Mouse (Mus musculus): ENCODE data around the gene 9230112D13Rik. TPM values are rescaled to one million over a fixed set of nuclear protein-coding genes. Genes with fewer than 3 reads are reported as not detected.

9230112D13Rik gene
- polyA plus RNA-seq, 1 experiment from 2014 or later: not detected

- Histone ChIP-seq H3K27ac (ENCODE audit: low read depth, low read length) (peak overlapping the region; percentile 50; the same call in 1 of the 2 replicates), H3K36me3 (ENCODE audit: control insufficient read depth, insufficient read depth, low read length) (no peaks in the 10 kb centered on the region), H3K4me1 (ENCODE audit: control insufficient read depth, insufficient read depth, low read length) (peaks cover 3% of the 10 kb centered on the region), H3K27me3 (ENCODE audit: control insufficient read depth, insufficient read depth, low read length) (no peaks in the 10 kb centered on the region), H3K4me3 (ENCODE audit: low read depth, low read length) (peak overlapping the region; percentile 78), H3K9ac (ENCODE audit: low read length) (peak overlapping the region; percentile 90), H3K4me2 (ENCODE audit: low read depth) (peak overlapping the region; percentile 56), H3K9me3 (ENCODE audit: control insufficient read depth, low read length) (no peaks in the 10 kb centered on the region)
- DNase-seq (ENCODE audit: low spot score): peak; percentile 93
- under 1% methylated on average over 53 of the region's 55 CpGs for WGBS
- peak; percentile 97 for ATAC-seq (ENCODE audit: insufficient read depth, low FRiP score, low TSS enrichment)
These were observed 26.5 kb upstream of the 9230112D13Rik start for GRCm38 (mm10) chr14:34549004-34549671.

GRCm38 (mm10) chr14:34548391-34549001 lies 25.9 kb upstream of the 9230112D13Rik start:
- no peaks in the 10 kb centered on the region for H3K27me3 ChIP-seq (ENCODE audit: control insufficient read depth, insufficient read depth, low read length)
- peak overlapping the region; percentile 78 for H3K4me3 ChIP-seq (ENCODE audit: low read depth, low read length)
- DNase-seq (ENCODE audit: low spot score) (peak; percentile 78), ATAC-seq (ENCODE audit: insufficient read depth, low FRiP score, low TSS enrichment) (peak; percentile 58)
- H3K36me3 ChIP-seq (ENCODE audit: control insufficient read depth, insufficient read depth, low read length): no peaks in the 10 kb centered on the region
- H3K4me1 ChIP-seq (ENCODE audit: control insufficient read depth, insufficient read depth, low read length): peaks cover 3% of the 10 kb centered on the region
- H3K9ac ChIP-seq (ENCODE audit: low read length): peak overlapping the region; percentile 90
- no peak overlapping the region for H3K27ac ChIP-seq (ENCODE audit: low read depth, low read length)
- WGBS: under 1% methylated on average over 26 of the region's 27 CpGs
- H3K9me3 ChIP-seq (ENCODE audit: control insufficient read depth, low read length): no peaks in the 10 kb centered on the region
- peak overlapping the region; percentile 56 for H3K4me2 ChIP-seq (ENCODE audit: low read depth)

DNA sequence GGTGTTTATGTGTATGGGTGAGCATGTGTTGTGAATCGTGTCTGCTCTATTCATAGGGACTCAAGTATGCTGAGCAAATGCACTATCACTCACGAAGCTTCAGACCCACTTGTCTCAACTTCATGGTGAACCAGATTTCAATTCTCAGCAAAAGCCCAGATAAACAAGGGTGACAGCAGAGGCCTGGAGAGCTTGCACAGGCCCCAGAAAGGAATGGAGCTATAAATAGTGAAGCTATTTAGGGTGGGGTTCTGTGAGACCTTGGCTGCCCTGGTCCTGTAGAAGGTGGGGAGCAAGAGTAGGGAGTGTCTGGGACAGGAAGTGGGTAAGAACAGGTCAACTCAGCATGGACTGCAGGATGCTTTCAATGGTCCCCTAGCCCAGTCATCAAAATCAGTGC lies 21.9 kb upstream of the 9230112D13Rik start:
- WGBS: 93% methylated on average over 2 of the region's 2 CpGs
- H3K27me3 ChIP-seq (ENCODE audit: control insufficient read depth, insufficient read depth, low read length): no peaks in the 10 kb centered on the region
- H3K9me3 ChIP-seq (ENCODE audit: control insufficient read depth, low read length): no peaks in the 10 kb centered on the region; the same call in 1 of the 2 replicates
- no peak overlapping the region for H3K9ac ChIP-seq (ENCODE audit: low read length)
- H3K4me1 ChIP-seq (ENCODE audit: control insufficient read depth, insufficient read depth, low read length): peaks cover 3% of the 10 kb centered on the region
- H3K36me3 ChIP-seq (ENCODE audit: control insufficient read depth, insufficient read depth, low read length): no peaks in the 10 kb centered on the region
- no peak for DNase-seq (ENCODE audit: low spot score)
- H3K4me2 ChIP-seq (ENCODE audit: low read depth): no peak overlapping the region
- no peak overlapping the region for H3K4me3 ChIP-seq (ENCODE audit: low read depth, low read length)
- no peak for ATAC-seq (ENCODE audit: insufficient read depth, low FRiP score, low TSS enrichment)
- no peak overlapping the region for H3K27ac ChIP-seq (ENCODE audit: low read depth, low read length)

- DNase-seq (ENCODE audit: low spot score) (no peak), ATAC-seq (ENCODE audit: insufficient read depth, low FRiP score, low TSS enrichment) (no peak)
- Histone ChIP-seq H3K36me3 (ENCODE audit: control insufficient read depth, insufficient read depth, low read length) (no peaks in the 10 kb centered on the region), H3K4me2 (ENCODE audit: low read depth) (no peak overlapping the region), H3K27ac (ENCODE audit: low read depth, low read length) (no peak overlapping the region), H3K27me3 (ENCODE audit: control insufficient read depth, insufficient read depth, low read length) (no peaks in the 10 kb centered on the region), H3K4me3 (ENCODE audit: low read depth, low read length) (no peak overlapping the region), H3K4me1 (ENCODE audit: control insufficient read depth, insufficient read depth, low read length) (peaks cover 3% of the 10 kb centered on the region), H3K9ac (ENCODE audit: low read length) (no peak overlapping the region), H3K9me3 (ENCODE audit: control insufficient read depth, low read length) (no peaks in the 10 kb centered on the region; the same call in 1 of the 2 replicates)
- WGBS: 85% methylated on average over 6 of the region's 6 CpGs
These were observed 21.4 kb upstream of the 9230112D13Rik start for GRCm38 (mm10) chr14:34544001-34544400.

- Histone ChIP-seq H3K27me3 (ENCODE audit: control insufficient read depth, insufficient read depth, low read length) (no peaks in the 10 kb centered on the region), H3K9ac (ENCODE audit: low read length) (no peak overlapping the region), H3K9me3 (ENCODE audit: control insufficient read depth, low read length) (no peaks in the 10 kb centered on the region; the same call in 1 of the 2 replicates), H3K36me3 (ENCODE audit: control insufficient read depth, insufficient read depth, low read length) (no peaks in the 10 kb centered on the region), H3K4me1 (ENCODE audit: control insufficient read depth, insufficient read depth, low read length) (peaks cover 3% of the 10 kb centered on the region), H3K4me3 (ENCODE audit: low read depth, low read length) (no peak overlapping the region), H3K27ac (ENCODE audit: low read depth, low read length) (no peak overlapping the region), H3K4me2 (ENCODE audit: low read depth) (no peak overlapping the region)
- 85% methylated on average over 6 of the region's 6 CpGs for WGBS
- ATAC-seq (ENCODE audit: insufficient read depth, low FRiP score, low TSS enrichment) (no peak), DNase-seq (ENCODE audit: low spot score) (no peak)
These were observed 21.0 kb upstream of the 9230112D13Rik start for GRCm38 (mm10) chr14:34543596-34543995.

- H3K36me3 ChIP-seq (ENCODE audit: control insufficient read depth, insufficient read depth, low read length): no peaks in the 10 kb centered on the region
- H3K4me1 ChIP-seq (ENCODE audit: control insufficient read depth, insufficient read depth, low read length): no peaks in the 10 kb centered on the region
- ATAC-seq (ENCODE audit: insufficient read depth, low FRiP score, low TSS enrichment) (no peak), DNase-seq (ENCODE audit: low spot score) (no peak)
- 86% methylated on average over 5 of the region's 5 CpGs for WGBS
- no peak overlapping the region for H3K27ac ChIP-seq (ENCODE audit: low read depth, low read length)
- H3K4me3 ChIP-seq (ENCODE audit: low read depth, low read length): no peak overlapping the region
- no peaks in the 10 kb centered on the region; the same call in 1 of the 2 replicates for H3K9me3 ChIP-seq (ENCODE audit: control insufficient read depth, low read length)
- no peak overlapping the region for H3K9ac ChIP-seq (ENCODE audit: low read length)
- no peak overlapping the region for H3K4me2 ChIP-seq (ENCODE audit: low read depth)
- no peaks in the 10 kb centered on the region for H3K27me3 ChIP-seq (ENCODE audit: control insufficient read depth, insufficient read depth, low read length)
These were observed 19.3 kb upstream of the 9230112D13Rik start for GRCm38 (mm10) chr14:34541896-34542295.

DNA sequence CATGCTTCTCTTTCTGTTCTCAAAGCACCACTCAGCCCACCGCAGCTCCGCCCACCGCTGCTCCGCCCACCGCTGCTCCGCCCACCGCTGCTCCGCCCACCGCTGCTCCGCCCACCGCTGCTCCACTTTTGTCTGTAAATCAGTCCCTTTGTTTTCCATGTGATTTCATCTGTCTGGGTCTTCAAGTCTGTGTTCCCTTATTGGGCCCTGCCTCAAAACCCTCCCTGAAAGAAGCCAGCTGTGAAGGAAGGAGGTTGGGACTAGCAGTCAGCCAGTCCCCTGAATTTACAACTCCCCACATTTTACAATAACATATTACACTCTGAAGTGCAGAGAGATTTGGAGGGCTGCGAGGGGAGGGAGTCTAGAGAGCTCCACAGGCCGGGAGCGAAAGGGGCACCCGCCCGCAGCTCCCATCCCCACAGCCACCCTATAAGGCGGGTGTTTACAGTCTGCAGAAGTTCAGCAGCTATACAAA lies 18.1 kb upstream of the 9230112D13Rik start:
- no peaks in the 10 kb centered on the region for H3K27me3 ChIP-seq (ENCODE audit: control insufficient read depth, insufficient read depth, low read length)
- 0 out of 2 replicates have a peak, but pooled peaks have one; percentile 41 for ATAC-seq (ENCODE audit: insufficient read depth, low FRiP score, low TSS enrichment)
- no peaks in the 10 kb centered on the region; the same call in 1 of the 2 replicates for H3K9me3 ChIP-seq (ENCODE audit: control insufficient read depth, low read length)
- 8% methylated on average over 17 of the region's 17 CpGs for WGBS
- no peak overlapping the region for H3K27ac ChIP-seq (ENCODE audit: low read depth, low read length)
- no peak overlapping the region for H3K9ac ChIP-seq (ENCODE audit: low read length)
- H3K4me2 ChIP-seq (ENCODE audit: low read depth): 0 out of 2 replicates have a peak overlapping the region, but pooled peaks have one; percentile 19
- H3K36me3 ChIP-seq (ENCODE audit: control insufficient read depth, insufficient read depth, low read length): no peaks in the 10 kb centered on the region
- no peaks in the 10 kb centered on the region for H3K4me1 ChIP-seq (ENCODE audit: control insufficient read depth, insufficient read depth, low read length)
- peak; percentile 21 for DNase-seq (ENCODE audit: low spot score)
- no peak overlapping the region for H3K4me3 ChIP-seq (ENCODE audit: low read depth, low read length)

DNA sequence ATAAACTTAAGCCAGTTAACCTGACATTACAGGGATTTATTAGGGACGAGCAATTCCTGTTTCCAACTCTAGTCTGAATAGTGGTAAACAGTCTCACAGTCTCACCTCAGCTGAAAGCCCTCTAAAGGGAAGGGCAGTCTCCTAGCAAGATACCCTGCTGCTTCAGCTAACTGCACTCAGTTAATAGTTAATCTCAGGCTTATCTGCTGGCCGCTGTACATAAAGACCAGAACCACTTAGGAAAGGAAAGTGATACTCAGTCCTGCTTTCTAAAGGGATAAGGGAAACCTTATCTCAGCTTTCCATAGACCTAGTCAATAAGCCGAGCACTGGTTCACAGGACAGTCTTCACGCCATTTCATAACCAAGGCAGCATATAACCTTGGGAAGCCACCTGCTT lies 13.3 kb upstream of the 9230112D13Rik start:
- no peaks in the 10 kb centered on the region for H3K4me1 ChIP-seq (ENCODE audit: control insufficient read depth, insufficient read depth, low read length)
- no peak for ATAC-seq (ENCODE audit: insufficient read depth, low FRiP score, low TSS enrichment)
- H3K4me2 ChIP-seq (ENCODE audit: low read depth): no peak overlapping the region
- no peaks in the 10 kb centered on the region for H3K36me3 ChIP-seq (ENCODE audit: control insufficient read depth, insufficient read depth, low read length)
- 62% methylated on average over 4 of the region's 4 CpGs for WGBS
- DNase-seq (ENCODE audit: low spot score): no peak
- no peak overlapping the region for H3K9ac ChIP-seq (ENCODE audit: low read length)
- no peak overlapping the region for H3K4me3 ChIP-seq (ENCODE audit: low read depth, low read length)
- H3K9me3 ChIP-seq (ENCODE audit: control insufficient read depth, low read length): no peaks in the 10 kb centered on the region
- no peak overlapping the region for H3K27ac ChIP-seq (ENCODE audit: low read depth, low read length)
- no peaks in the 10 kb centered on the region for H3K27me3 ChIP-seq (ENCODE audit: control insufficient read depth, insufficient read depth, low read length)

All from neural tube, embryonic 11.5 days (tissue).